Mouse (Mus musculus): ENCODE data around the gene Naaladl1.

DNA sequence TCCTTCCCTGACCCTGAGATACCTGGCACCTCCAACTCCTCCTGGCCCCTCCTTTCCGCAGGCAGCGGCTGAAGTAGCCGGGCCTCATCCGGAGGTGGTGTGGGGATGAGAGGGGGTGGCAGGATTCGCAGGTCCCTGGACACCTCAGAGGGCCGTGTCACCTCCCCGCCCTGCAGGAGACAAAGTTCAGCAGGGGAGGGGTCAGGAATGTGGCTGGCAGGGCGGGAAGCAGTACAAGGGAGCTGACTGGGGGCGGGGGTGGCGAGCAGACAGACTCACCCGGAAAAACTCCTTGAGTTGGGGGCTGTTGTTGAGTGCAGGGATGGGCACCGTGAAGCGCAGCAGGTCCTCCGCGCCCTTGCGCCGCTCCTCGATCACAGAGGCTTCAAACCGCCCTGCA lies 16.2 kb downstream of the Naaladl1 start:
- no peak for TF ChIP-seq EP300 (IDR thresholded peaks at IDR 0.05; ENCODE audit: insufficient read depth, low read depth, low read length)
- no peak for TF ChIP-seq CTCF (IDR thresholded peaks at IDR 0.05)
- no peak for TF ChIP-seq POLR2A (IDR thresholded peaks at IDR 0.05; ENCODE audit: insufficient read depth, low read depth, low read length)

Data from heart, adult 2 months (tissue).